Comparison of ENCODE assay signal across 11 mouse cellular contexts in genomic region chr10:41937176-41937575, GRCm38 (mm10).
DNase-seq lines count a peak whose midpoint lies in the region; ATAC-seq lines count a peak whose summit lies in the region.
"Had no signal": no experiment of that assay in that cellular context is flagged by ENCODE, and none has a peak within 500 bp of the region (broad histone marks: within the 10 kb centered on the region; RNA-seq: fewer than 3 reads in every experiment).

No protein-coding gene starts in this region.

- H3K4me1 ChIP-seq in heart, embryonic 10.5 days, result peaks cover 39% of the 10 kb centered on the region
- peaks cover 40% of the 10 kb centered on the region for H3K4me1 ChIP-seq in forebrain, embryonic 14.5 days (ENCODE audit: control insufficient read depth, insufficient read depth, low read length)
- H3K4me1 ChIP-seq in midbrain, embryonic 13.5 days (replicated peaks), result peaks cover 30% of the 10 kb centered on the region

- 43% methylated on average over 4 of the region's 4 CpGs for WGBS in heart, embryonic 10.5 days
- whole genome bisulfite sequencing in forebrain, embryonic 14.5 days, result 54% methylated on average over 4 of the region's 4 CpGs
- 54% methylated on average over 4 of the region's 4 CpGs for WGBS in midbrain, embryonic 13.5 days

- no peaks in the 10 kb centered on the region for H3K27me3 ChIP-seq in heart, embryonic 10.5 days (ENCODE audit: insufficient read depth, poor library complexity, severe bottlenecking)
- no peaks in the 10 kb centered on the region for H3K27me3 ChIP-seq in forebrain, embryonic 14.5 days (replicated peaks; ENCODE audit: control insufficient read depth, insufficient read depth, low read length)
- H3K27me3 ChIP-seq in midbrain, embryonic 13.5 days, result no peaks in the 10 kb centered on the region
- H3K27me3 ChIP-seq: embryonic facial prominence, embryonic 13.5 days; Patski had no signal

- no peaks in the 10 kb centered on the region for H3K9me3 ChIP-seq in heart, embryonic 10.5 days
- H3K9me3 ChIP-seq in forebrain, embryonic 14.5 days (replicated peaks; ENCODE audit: control insufficient read depth, low read length), result no peaks in the 10 kb centered on the region
- no peaks in the 10 kb centered on the region for H3K9me3 ChIP-seq in midbrain, embryonic 13.5 days

- H3K4me3 ChIP-seq in heart, embryonic 10.5 days, result no peak overlapping the region
- H3K4me3 ChIP-seq in forebrain, embryonic 14.5 days (ENCODE audit: low read depth, low read length), result no peak overlapping the region
- H3K4me3 ChIP-seq in midbrain, embryonic 13.5 days (replicated peaks), result no peak overlapping the region
- H3K4me3 ChIP-seq: embryonic facial prominence, embryonic 13.5 days had no signal

- ATAC-seq in forebrain, embryonic 14.5 days, result no peak
- peak; percentile 83 for ATAC-seq in megakaryocyte, adult 5-6 weeks (ENCODE audit: poor library complexity, severe bottlenecking)
- no peak for ATAC-seq in midbrain, embryonic 13.5 days
- no peak for ATAC-seq in frontal cortex, adult (ENCODE audit: low TSS enrichment)
- ATAC-seq: Patski had no signal

- no peak for DNase-seq in heart, embryonic 10.5 days (ENCODE audit: low spot score)
- no peak for DNase-seq in heart, postnatal 4 days
- peak; percentile 74 for DNase-seq in CD4-positive, CD25-positive, alpha-beta regulatory T cell, adult 2 months (ENCODE audit: low read depth, low spot score)
- DNase-seq in forebrain, embryonic 14.5 days (ENCODE audit: low spot score), result peak; percentile 67
- DNase-seq in layer of hippocampus, postnatal 10 days (ENCODE audit: low spot score in 2 of 2), result no peak
- DNase-seq: left cerebral cortex, postnatal 4 days had no signal

- H3K4me2 ChIP-seq in forebrain, embryonic 14.5 days (ENCODE audit: low read length), result no peak overlapping the region
- no peak overlapping the region for H3K4me2 ChIP-seq in midbrain, embryonic 13.5 days (replicated peaks)
- H3K4me2 ChIP-seq: embryonic facial prominence, embryonic 13.5 days had no signal

- H3K9ac ChIP-seq in forebrain, embryonic 14.5 days (ENCODE audit: low read length), result no peak overlapping the region
- H3K9ac ChIP-seq in midbrain, embryonic 13.5 days (replicated peaks), result no peak overlapping the region
- H3K9ac ChIP-seq: embryonic facial prominence, embryonic 13.5 days had no signal

- H3K27ac ChIP-seq in heart, embryonic 10.5 days, result 0 out of 2 replicates have a peak overlapping the region, but pooled peaks have one; percentile 2
- peak overlapping the region; percentile 58; the same call in 1 of the 2 replicates for H3K27ac ChIP-seq in forebrain, embryonic 14.5 days (ENCODE audit: low read depth, low read length)
- H3K27ac ChIP-seq in midbrain, embryonic 13.5 days, result no peak overlapping the region
- H3K27ac ChIP-seq: embryonic facial prominence, embryonic 13.5 days had no signal

- 0 out of 2 replicates have a peak, but pooled peaks cover 3% of the 10 kb centered on the region for H3K36me3 ChIP-seq in heart, embryonic 10.5 days
- H3K36me3 ChIP-seq in forebrain, embryonic 14.5 days (ENCODE audit: control insufficient read depth, insufficient read depth, low read length), result no peaks in the 10 kb centered on the region
- H3K36me3 ChIP-seq in midbrain, embryonic 13.5 days, result no peaks in the 10 kb centered on the region
- H3K36me3 ChIP-seq: embryonic facial prominence, embryonic 13.5 days had no signal

Comparison
In these comparisons a context has a peak if more than half of its experiments do, and no peak if none do; other contexts are left out.
1. DNase-seq: peak in CD4-positive, CD25-positive, alpha-beta regulatory T cell, adult 2 months (single experiment) and forebrain, embryonic 14.5 days (single experiment); none in heart, embryonic 10.5 days (single experiment), heart, postnatal 4 days (single experiment) and layer of hippocampus, postnatal 10 days (0 of 2).